Mouse (Mus musculus) lung, postnatal 0 days (tissue): ENCODE results near the gene Kdm6a. TPM values are rescaled to one million over a fixed set of nuclear protein-coding genes. Genes with fewer than 3 reads are reported as not detected.

Experiments
- ATAC-seq: fragments of 200-750 bp; cut with Nextera tagmentation; 2 replicates; pipeline ENCODE4 v1.8.0; 2017; ENCODE audit warnings: moderate library complexity
- DNase-seq: peaks from one replicate; pipeline ENCODE4 v3.0.0-alpha.2; 2016; ENCODE audit warnings: low spot score
- H3K27ac ChIP-seq: fragments of 300-500 bp; sonication (generic); 2 replicates; pipeline ENCODE4 v1.5.1; 2014; ENCODE audit warnings: antibody characterized with exemption, mild to moderate bottlenecking, low read length, mixed read lengths
- H3K27me3 ChIP-seq: fragments of 300-500 bp; sonication (generic); replicated peaks from 2 replicates; pipeline ENCODE4 v1.6.1; 2014; ENCODE audit warnings: low read length, mixed read lengths; ENCODE audit not compliant: insufficient read depth
- H3K36me3 ChIP-seq: fragments of 300-500 bp; sonication (generic); 2 replicates; pipeline ENCODE4 v1.6.1; 2014; ENCODE audit warnings: low read length, mixed read lengths; ENCODE audit not compliant: insufficient read depth
- H3K4me1 ChIP-seq: fragments of 300-500 bp; sonication (generic); 2 replicates; pipeline ENCODE4 v1.6.1; 2014; ENCODE audit warnings: antibody characterized with exemption, low read depth, low read length, mixed read lengths; ENCODE audit not compliant: insufficient read depth
- H3K4me2 ChIP-seq: fragments of 300-500 bp; sonication (generic); replicated peaks from 2 replicates; pipeline ENCODE4 v1.6.1; 2014; ENCODE audit warnings: low read depth, mild to moderate bottlenecking, low read length, moderate library complexity, mixed read lengths
- H3K4me3 ChIP-seq: fragments of 300-500 bp; sonication (generic); 2 replicates; pipeline ENCODE4 v1.5.1; 2014; ENCODE audit warnings: low read depth, low read length
- H3K9ac ChIP-seq: fragments of 300-500 bp; sonication (generic); replicated peaks from 2 replicates; pipeline ENCODE4 v1.6.1; 2014; ENCODE audit warnings: low read depth, mild to moderate bottlenecking
- H3K9me3 ChIP-seq: fragments of 300-500 bp; sonication (generic); 2 replicates; pipeline ENCODE4 v1.6.1; 2016; ENCODE audit warnings: low read length, mixed read lengths
- CTCF ChIP-seq: IDR thresholded peaks from 2 replicates; pipeline ENCODE4 v1.5.1; 2016; ENCODE audit warnings: antibody characterized with exemption, mild to moderate bottlenecking
- EP300 ChIP-seq: IDR thresholded peaks from 2 replicates; pipeline ENCODE4 v1.6.1; 2016; ENCODE audit warnings: antibody characterized with exemption, mild to moderate bottlenecking, control low read depth
- WGBS: fragments of 180-500 bp; shearing (Covaris S2); extraction: QIAGEN DNeasy Blood & Tissue Kit; methylation state at CpG from one replicate; pipeline ENCODE4 v1.1.7; 2014; 5-methylcytosine and 5-hydroxymethylcytosine counted together
- polyA plus RNA-seq: library from polyadenylated mRNA; unstranded; fragments of >200 nt; fragmentation: Nextera tagmentation; extraction: Ambion mirVana; gene quantifications from 2 replicates; pipeline ENCODE4 v1.2.1, GENCODE M21; 2015

Kdm6a gene
- polyA plus RNA-seq = 16.3 and 17.4 TPM in 2 replicates

DNA sequence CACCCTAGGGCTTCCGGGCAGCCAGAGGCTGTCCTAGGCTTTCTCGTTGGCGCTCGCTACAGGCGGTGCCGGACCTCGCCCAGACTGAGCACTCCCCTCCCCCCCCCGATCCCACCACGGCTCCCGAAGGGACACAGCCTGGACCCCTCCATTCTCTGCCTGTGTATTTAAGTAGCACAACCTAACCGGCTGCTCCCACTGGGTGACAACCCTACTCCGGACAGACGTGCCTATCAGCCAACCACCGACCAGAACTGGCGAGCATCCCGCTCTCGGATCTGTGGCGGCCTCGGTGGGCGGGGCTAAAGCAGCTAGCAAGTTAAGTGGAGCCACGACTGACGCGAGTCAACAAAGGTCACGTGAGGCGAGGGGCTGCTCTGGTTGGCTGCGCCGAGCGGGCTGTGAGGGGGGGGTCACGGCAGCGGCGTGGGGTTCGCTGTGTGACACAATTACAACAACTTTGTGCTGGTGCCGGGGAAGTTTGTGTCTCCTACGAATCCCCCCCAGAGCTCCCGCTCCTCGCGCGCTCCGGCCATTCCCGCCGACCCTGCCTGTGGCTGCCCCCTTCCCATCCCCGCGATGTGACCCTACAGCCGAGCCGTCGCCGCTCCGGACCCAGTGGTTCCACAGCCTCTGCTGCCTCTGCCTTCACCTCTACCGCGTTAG lies at the start of gene Kdm6a:
Gene Kdm6a, plus strand, starts transcription at position 384 of the 666 bp plus-strand sequence.
- Histone ChIP-seq H3K9me3 (no peaks in the 10 kb centered on the region), H3K27me3 (no peaks in the 10 kb centered on the region), H3K9ac (peak within 1 kb of the TSS; percentile 71), H3K36me3 (no peaks in the 10 kb centered on the region), H3K4me1 (no peaks in the 10 kb centered on the region), H3K4me2 (peak within 1 kb of the TSS; percentile 66), H3K27ac (peak within 1 kb of the TSS; percentile 97), H3K4me3 (peak within 1 kb of the TSS; percentile 82)
- WGBS = 1% methylated on average over 37 of the region's 50 CpGs
- TF ChIP-seq EP300 (no peak), CTCF (no peak)
- DNase-seq (peak; percentile 99), ATAC-seq (peak; percentile 97)

DNA sequence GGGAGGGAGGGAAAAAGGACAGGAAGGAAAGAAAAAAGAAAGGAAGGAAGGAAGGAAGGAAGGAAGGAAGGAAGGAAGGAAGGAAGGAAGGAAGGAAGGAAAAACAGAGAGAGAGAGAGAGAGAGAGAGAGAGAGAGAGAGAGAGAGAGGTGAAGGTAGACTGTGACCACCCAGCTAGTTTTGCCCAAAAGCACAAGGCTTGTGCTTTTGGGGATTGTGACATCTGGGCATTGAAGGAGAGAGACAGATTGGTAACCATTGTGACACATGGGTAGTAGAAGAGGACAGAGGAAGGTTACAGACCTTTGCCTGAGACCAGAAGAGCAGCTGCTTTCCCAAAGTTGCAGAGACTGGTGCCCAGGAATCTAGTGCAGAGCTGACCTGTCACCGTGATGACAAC lies 16.8 kb upstream of the Kdm6a start, which contains the start of gene Dusp21:
Gene Dusp21, plus strand, starts transcription at position 301 of the 400 bp plus-strand sequence.
- no peaks in the 10 kb centered on the region for H3K36me3 ChIP-seq
- H3K4me3 ChIP-seq = no peak within 1 kb of the TSS
- no peaks in the 10 kb centered on the region for H3K9me3 ChIP-seq
- no peak within 1 kb of the TSS for H3K27ac ChIP-seq
- H3K4me1 ChIP-seq = no peaks in the 10 kb centered on the region
- no peak for TF ChIP-seq CTCF
- TF ChIP-seq EP300 = no peak
- WGBS = 79% methylated on average over 1 of the region's 1 CpGs
- ATAC-seq = no peak
- no peak for DNase-seq
- H3K4me2 ChIP-seq = no peak within 1 kb of the TSS
- H3K27me3 ChIP-seq = no peaks in the 10 kb centered on the region
- H3K9ac ChIP-seq = no peak within 1 kb of the TSS

DNA sequence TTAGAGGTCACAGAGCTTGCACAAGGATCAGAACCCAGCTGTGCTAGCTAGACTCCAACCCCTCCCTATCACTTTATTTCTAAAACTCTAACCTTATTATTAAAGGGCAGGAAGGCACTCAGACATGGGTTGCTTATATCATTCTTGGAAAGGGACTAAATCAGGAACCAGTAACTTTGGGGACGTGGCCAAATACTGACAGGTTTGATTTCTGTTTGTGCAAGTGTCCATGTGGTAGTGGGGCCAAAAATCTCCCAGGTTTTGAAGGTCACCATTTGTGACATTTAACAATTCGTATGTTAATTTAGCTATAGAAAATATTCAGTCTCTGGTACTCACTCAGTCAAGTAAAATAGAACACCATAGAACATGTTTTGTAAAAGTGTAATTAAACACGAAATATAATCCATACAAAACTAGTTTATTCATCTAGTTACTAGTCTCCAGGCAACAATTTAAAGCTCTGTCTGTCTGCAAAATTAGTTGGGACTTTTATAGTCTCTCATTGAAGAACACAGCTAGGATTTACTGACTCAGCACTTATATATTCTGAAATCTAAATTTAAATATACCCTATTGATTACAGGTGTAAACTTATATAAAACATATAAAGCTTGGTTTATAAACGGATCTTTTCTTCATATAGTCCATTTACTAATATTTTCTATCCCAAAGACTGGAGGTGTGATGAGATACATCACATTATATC lies 1.5 kb upstream of the Kdm6a start:
- ATAC-seq (no peak), DNase-seq (peak; percentile 8)
- Histone ChIP-seq H3K9me3 (no peaks in the 10 kb centered on the region), H3K4me2 (no peak overlapping the region), H3K9ac (no peak overlapping the region), H3K36me3 (no peaks in the 10 kb centered on the region), H3K27me3 (no peaks in the 10 kb centered on the region), H3K27ac (peak overlapping the region; percentile 94; the same call in 1 of the 2 replicates), H3K4me3 (no peak overlapping the region), H3K4me1 (no peaks in the 10 kb centered on the region)
- TF ChIP-seq CTCF (no peak), EP300 (no peak)
- WGBS = 62% methylated on average over 4 of the region's 4 CpGs

DNA sequence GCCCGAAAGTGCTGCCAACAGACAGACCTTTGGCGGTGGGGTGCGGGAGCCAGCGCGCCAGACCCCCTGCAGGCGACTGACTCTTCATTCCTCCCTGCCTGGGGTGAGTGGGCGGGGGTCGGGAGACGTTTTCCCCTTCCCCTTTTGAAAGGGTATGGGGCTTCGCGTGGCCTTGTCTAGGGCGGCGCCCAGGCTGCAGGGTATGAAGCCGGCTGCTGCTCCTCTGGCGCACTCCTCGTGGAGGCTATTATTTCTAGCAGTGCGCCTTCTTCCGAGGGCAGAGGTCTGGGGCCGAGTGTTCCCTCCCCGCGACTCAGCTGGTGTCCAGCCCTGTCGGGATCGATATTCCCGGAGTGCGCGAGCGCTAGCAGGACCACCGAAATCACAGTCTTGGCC lies 581 bp upstream of the Kdm6a start:
- peak; percentile 43 for ATAC-seq

DNA sequence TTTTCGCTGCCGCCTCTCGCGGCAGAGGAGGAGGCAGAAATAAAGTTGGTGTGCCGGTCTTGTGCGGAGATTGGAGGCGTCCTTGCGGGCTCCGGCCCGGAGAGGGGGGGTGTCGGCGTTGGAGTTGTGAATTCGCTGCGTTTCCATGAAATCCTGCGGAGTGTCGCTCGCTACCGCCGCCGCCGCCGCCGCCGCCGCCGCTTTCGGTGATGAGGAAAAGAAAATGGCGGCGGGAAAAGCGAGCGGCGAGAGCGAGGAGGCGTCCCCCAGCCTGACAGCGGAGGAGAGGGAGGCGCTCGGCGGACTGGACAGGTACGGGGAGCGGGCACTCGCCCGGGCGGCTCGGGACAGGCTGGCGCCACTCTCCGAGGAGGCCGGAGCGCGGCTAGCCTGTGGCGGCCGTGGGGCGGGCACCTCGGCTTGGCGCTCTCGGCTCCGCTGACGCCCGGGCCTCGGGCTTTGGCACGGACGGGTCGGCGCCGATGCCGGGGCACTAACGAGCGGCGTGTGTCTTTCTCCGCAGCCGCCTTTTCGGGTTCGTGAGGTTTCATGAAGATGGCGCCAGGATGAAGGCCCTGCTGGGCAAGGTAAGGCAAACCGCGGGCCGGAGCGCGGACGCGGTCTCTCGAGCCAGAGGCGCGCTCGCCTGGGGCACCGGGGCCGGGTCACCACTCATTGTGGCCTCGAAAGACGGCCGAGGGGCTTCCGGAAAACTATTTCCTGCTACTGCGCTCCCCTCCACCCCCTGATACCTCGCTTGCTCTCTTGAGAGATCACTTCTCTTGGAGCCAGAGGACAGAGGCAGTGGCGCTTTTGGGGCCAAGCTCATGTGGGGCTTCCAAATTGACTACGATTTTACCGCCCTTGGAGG lies 721 bp downstream of the Kdm6a start:
- peak overlapping the region; percentile 71 for H3K9ac ChIP-seq

More for the DNA sequence above, 581 bp upstream of the Kdm6a start:
- Histone ChIP-seq H3K9ac (peak overlapping the region; percentile 66), H3K27me3 (no peaks in the 10 kb centered on the region), H3K4me1 (no peaks in the 10 kb centered on the region), H3K4me2 (peak overlapping the region; percentile 66), H3K36me3 (no peaks in the 10 kb centered on the region), H3K27ac (peak overlapping the region; percentile 94), H3K9me3 (no peaks in the 10 kb centered on the region), H3K4me3 (peak overlapping the region; percentile 82)
- WGBS = 1% methylated on average over 26 of the region's 28 CpGs
- no peak for DNase-seq
- TF ChIP-seq CTCF = no peak
- TF ChIP-seq EP300 = no peak

More for the DNA sequence above, 721 bp downstream of the Kdm6a start:
- no peaks in the 10 kb centered on the region for H3K36me3 ChIP-seq
- peak; percentile 76 for DNase-seq
- 4% methylated on average over 59 of the region's 95 CpGs for WGBS
- H3K4me1 ChIP-seq = no peaks in the 10 kb centered on the region
- TF ChIP-seq EP300 = no peak
- TF ChIP-seq CTCF = no peak
- no peaks in the 10 kb centered on the region for H3K27me3 ChIP-seq
- peak overlapping the region; percentile 97 for H3K27ac ChIP-seq
- no peaks in the 10 kb centered on the region for H3K9me3 ChIP-seq
- H3K4me2 ChIP-seq = peak overlapping the region; percentile 59
- ATAC-seq = peak; percentile 46
- H3K4me3 ChIP-seq = peak overlapping the region; percentile 82
